Mouse (Mus musculus): Measurements from ENCODE around the gene Smim23. TPM values are rescaled to one million over a fixed set of nuclear protein-coding genes. Genes with fewer than 3 reads are reported as not detected.

The Smim23 gene
- not detected for polyA plus RNA-seq (2017; shearing (Covaris generic))

GRCm38 (mm10) chr11:32824505-32824904 lies at the start of gene Smim23:
Gene Smim23, minus strand, starts transcription at chr11:32824605.

Other genes starting within 250 kb of the Smim23 start
- gene Fbxw11, start 181.9 kb downstream of the Smim23 start, polyA plus RNA-seq (2017; shearing (Covaris generic)), result 66.7 TPM